ENCODE assay signal across 9 mouse cellular contexts in the genomic region with DNA sequence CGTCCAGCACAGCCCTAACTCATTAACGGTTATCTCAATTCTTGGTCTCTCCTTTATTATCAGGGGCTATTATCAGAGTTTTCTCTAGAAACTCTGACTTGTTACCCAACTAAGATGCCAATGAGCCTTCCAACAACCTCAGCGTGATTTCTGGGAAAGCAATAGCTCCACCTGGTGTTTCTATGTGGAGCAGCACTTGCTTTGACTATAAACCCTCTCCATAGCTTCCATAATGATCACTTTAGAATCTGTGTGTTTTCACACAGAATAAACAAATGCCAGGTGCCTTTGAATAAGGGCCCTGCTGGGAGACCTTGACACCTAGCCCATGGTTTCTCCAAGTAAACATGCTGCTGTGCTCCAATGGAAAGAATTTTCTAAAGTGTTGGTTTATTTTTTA. TPM values are rescaled to one million over a fixed set of nuclear protein-coding genes. Genes with fewer than 3 reads are reported as not detected.
DNase-seq lines count a peak whose midpoint lies in the region; ATAC-seq and TF ChIP-seq lines count a peak whose summit lies in the region.
"Had no signal": no experiment of that assay in that cellular context is flagged by ENCODE, and none has a peak within 500 bp of the region (broad histone marks: within the 10 kb centered on the region; RNA-seq: fewer than 3 reads in every experiment).

No protein-coding gene starts in this region.

- no peaks in the 10 kb centered on the region for H3K9me3 ChIP-seq in MEL (replicated peaks; ENCODE audit: insufficient read depth, low read length)
- H3K9me3 ChIP-seq in hindbrain, embryonic 11.5 days (ENCODE audit: control insufficient read depth, low read length): no peaks in the 10 kb centered on the region
- 0 out of 2 replicates have a peak, but pooled peaks cover 3% of the 10 kb centered on the region for H3K9me3 ChIP-seq in heart, embryonic 12.5 days (replicated peaks)

- 63% methylated on average over 3 of the region's 3 CpGs for WGBS in hindbrain, embryonic 11.5 days
- 46% methylated on average over 3 of the region's 3 CpGs for WGBS in heart, embryonic 12.5 days

- no peaks in the 10 kb centered on the region for H3K4me1 ChIP-seq in MEL (ENCODE audit: control insufficient read depth in 1 of 2, insufficient read depth in 2 of 2, low read length in 2 of 2)
- no peaks in the 10 kb centered on the region for H3K4me1 ChIP-seq in hindbrain, embryonic 11.5 days (replicated peaks; ENCODE audit: control insufficient read depth, insufficient read depth, low read length)
- H3K4me1 ChIP-seq in heart, embryonic 12.5 days (replicated peaks): no peaks in the 10 kb centered on the region

- no peaks in the 10 kb centered on the region for H3K79me2 ChIP-seq in MEL (ENCODE audit: control insufficient read depth, insufficient read depth, low read length, poor library complexity)

- no peak for TF ChIP-seq EP300 in MEL (IDR thresholded peaks at IDR 0.05; ENCODE audit: low read depth in 1 of 2, low read length in 2 of 2)

- H3K4me2 ChIP-seq in hindbrain, embryonic 11.5 days (replicated peaks; ENCODE audit: low read depth, low read length): no peak overlapping the region
- no peak overlapping the region for H3K4me2 ChIP-seq in heart, embryonic 12.5 days

- peak; percentile 36 to 79 (median 65); a peak in 5 of 6 replicates for TF ChIP-seq CTCF in MEL (IDR thresholded peaks at IDR 0.05 in 2 of 3, conservative IDR thresholded peaks at IDR 0.05 in 1 of 3; ENCODE audit: control insufficient read depth in 1 of 3, insufficient read depth in 1 of 3, low read depth in 2 of 3, low read length in 3 of 3, poor library complexity in 1 of 3, severe bottlenecking in 1 of 3)
- TF ChIP-seq CTCF in left cerebral cortex, adult 2 months (IDR thresholded peaks at IDR 0.05): peak; percentile 80

- no peaks in the 10 kb centered on the region for H3K27me3 ChIP-seq in MEL (ENCODE audit: control insufficient read depth in 1 of 2, insufficient read depth in 2 of 2, low read length in 2 of 2)
- no peaks in the 10 kb centered on the region for H3K27me3 ChIP-seq in hindbrain, embryonic 11.5 days (ENCODE audit: control insufficient read depth, insufficient read depth, low read length)
- H3K27me3 ChIP-seq in heart, embryonic 12.5 days (replicated peaks): no peaks in the 10 kb centered on the region

- no peak for ATAC-seq in hindbrain, embryonic 11.5 days (ENCODE audit: low FRiP score)
- no peak for ATAC-seq in heart, embryonic 12.5 days (ENCODE audit: insufficient number of reproducible peaks, low FRiP score)

- no peaks in the 10 kb centered on the region for H3K36me3 ChIP-seq in MEL (ENCODE audit: control insufficient read depth in 1 of 2, insufficient read depth in 2 of 2, low read length in 2 of 2)
- H3K36me3 ChIP-seq in hindbrain, embryonic 11.5 days (ENCODE audit: control insufficient read depth, insufficient read depth, low read length): no peaks in the 10 kb centered on the region
- no peaks in the 10 kb centered on the region for H3K36me3 ChIP-seq in heart, embryonic 12.5 days

- no peak overlapping the region for H3K27ac ChIP-seq in MEL (ENCODE audit: control insufficient read depth, low read depth, low read length)
- no peak overlapping the region for H3K27ac ChIP-seq in hindbrain, embryonic 11.5 days (ENCODE audit: low read depth, low read length)
- H3K27ac ChIP-seq in left cerebral cortex, adult 2 months: no peak overlapping the region
- no peak overlapping the region for H3K27ac ChIP-seq in heart, embryonic 12.5 days (ENCODE audit: poor library complexity, severe bottlenecking)

- no peak overlapping the region for H3K4me3 ChIP-seq in MEL (ENCODE audit: control insufficient read depth in 1 of 2, insufficient read depth in 1 of 2, low read depth in 2 of 2, low read length in 2 of 2)
- H3K4me3 ChIP-seq in hindbrain, embryonic 11.5 days (ENCODE audit: low read depth, low read length): no peak overlapping the region
- no peak overlapping the region for H3K4me3 ChIP-seq in left cerebral cortex, adult 2 months
- no peak overlapping the region for H3K4me3 ChIP-seq in heart, embryonic 12.5 days

- no peak for TF ChIP-seq POLR2A in MEL (IDR thresholded peaks at IDR 0.05; ENCODE audit: control insufficient read depth in 1 of 2, insufficient read depth in 1 of 2, low read depth in 1 of 2, low read length in 2 of 2, poor library complexity in 1 of 2)

- H3K9ac ChIP-seq in MEL (ENCODE audit: control insufficient read depth, low read depth, low read length, poor library complexity, severe bottlenecking): no peak overlapping the region
- H3K9ac ChIP-seq in hindbrain, embryonic 11.5 days (ENCODE audit: low read depth, low read length): no peak overlapping the region
- no peak overlapping the region for H3K9ac ChIP-seq in heart, embryonic 12.5 days

- intact Hi-C loops in left cerebral cortex, adult 2 months (cut with DNase I): loop anchor here (5.0 to 10.0 kb wide), 4 partner anchors 156 to 1271 kb away; no protein-coding TSS in a partner anchor

- DNase-seq in left cerebral cortex, adult 11 months (ENCODE audit: low spot score): peak; percentile 12
- no peak for DNase-seq in left cerebral cortex, adult 8-10 months (ENCODE audit: low spot score in 2 of 2)
- DNase-seq in MEL (ENCODE audit: low read depth, low spot score): peak; percentile 39
- peak; percentile 2 for DNase-seq in c-Kit-positive CD71-positive TER-119-negative erythroid progenitor cells, embryonic 14.5 days (ENCODE audit: low read depth)
- peak; percentile 6 for DNase-seq in hindbrain, embryonic 11.5 days (ENCODE audit: low spot score)
- DNase-seq in left cerebral cortex, adult 2 months (ENCODE audit: extremely low spot score in 1 of 2, low spot score in 2 of 2): peak; percentile 11 to 30
- no peak for DNase-seq in thymus, postnatal 25 days

- peak; percentile 77 for TF ChIP-seq RAD21 in MEL (IDR thresholded peaks at IDR 0.05; ENCODE audit: low read depth, low read length)

TF ChIP-seq in MEL, 35 proteins besides CTCF, POLR2A, EP300 and RAD21:
- TF ChIP-seq MAZ (IDR thresholded peaks at IDR 0.05; ENCODE audit: low read depth, low read length) (no peak), ZC3H11A (IDR thresholded peaks at IDR 0.05; ENCODE audit: low read depth, low read length) (peak; percentile 65), SMC3 (IDR thresholded peaks at IDR 0.05; ENCODE audit: low read depth, low read length) (peak; percentile 87)

RNA-seq across cellular contexts. Expression of a gene that starts 12.8 kb away (rescaled TPM):
- not detected for total RNA-seq in left cerebral cortex, adult 8-10 months (2022)
- total RNA-seq in MEL (2012; rRNA removed): not detected in 2 replicates
- not detected for polyA plus RNA-seq in MEL (2012; ENCODE audit: insufficient read depth in 1 of 2, insufficient read length in 2 of 2, low read depth in 1 of 2, low replicate concordance in 2 of 2, missing spikeins in 1 of 2)
- not detected in 2 replicates for polyA plus RNA-seq in hindbrain, embryonic 11.5 days (2014; fragmentation: Nextera tagmentation; extraction: Ambion mirVana)
- not detected for total RNA-seq in left cerebral cortex, adult 2 months (2021)
- not detected in 2 replicates for polyA plus RNA-seq in heart, embryonic 12.5 days (2016; fragmentation: Nextera tagmentation; extraction: Ambion mirVana)
- polyA plus RNA-seq: liver, embryonic 16.5 days had no signal

Comparison
In these comparisons a context has a peak if more than half of its experiments do, and no peak if none do; other contexts are left out.
1. DNase-seq: peak in left cerebral cortex, adult 11 months (single experiment), MEL (single experiment), c-Kit-positive CD71-positive TER-119-negative erythroid progenitor cells, embryonic 14.5 days (single experiment), hindbrain, embryonic 11.5 days (single experiment) and left cerebral cortex, adult 2 months (2 of 2); none in left cerebral cortex, adult 8-10 months (0 of 2) and thymus, postnatal 25 days (single experiment).